ENCODE assay signal across 8 mouse cellular contexts in genomic region chr2:158667671-158668432, GRCm38 (mm10). TPM values are rescaled to one million over a fixed set of nuclear protein-coding genes. Genes with fewer than 3 reads are reported as not detected.
DNase-seq lines count a peak whose midpoint lies in the region; ATAC-seq and TF ChIP-seq lines count a peak whose summit lies in the region.

No protein-coding gene starts in this region.

- peaks cover 16% of the 10 kb centered on the region for H3K4me1 ChIP-seq in heart, embryonic 11.5 days (ENCODE audit: control insufficient read depth, insufficient read depth, low read length)
- peaks cover 24% of the 10 kb centered on the region; the same call in 1 of the 2 replicates for H3K4me1 ChIP-seq in kidney, postnatal 0 days (replicated peaks; ENCODE audit: insufficient read depth, low read length)
- H3K4me1 ChIP-seq in lung, embryonic 16.5 days (replicated peaks; ENCODE audit: control insufficient read depth, insufficient read depth, low read length): peaks cover 19% of the 10 kb centered on the region

- H3K36me3 ChIP-seq in heart, embryonic 11.5 days (ENCODE audit: control insufficient read depth, insufficient read depth, low read length): no peaks in the 10 kb centered on the region
- no peaks in the 10 kb centered on the region for H3K36me3 ChIP-seq in kidney, postnatal 0 days (ENCODE audit: insufficient read depth, low read length)
- H3K36me3 ChIP-seq in lung, embryonic 16.5 days (ENCODE audit: control insufficient read depth, insufficient read depth, low read length): no peaks in the 10 kb centered on the region

- under 1% methylated on average over 54 of the region's 54 CpGs for WGBS in heart, embryonic 11.5 days (ENCODE audit: insufficient replicate concordance)
- under 1% methylated on average over 54 of the region's 54 CpGs for WGBS in kidney, postnatal 0 days
- WGBS in lung, embryonic 16.5 days: under 1% methylated on average over 54 of the region's 54 CpGs

- intact Hi-C loops in left cerebral cortex, adult 2 months (cut with DNase I): loop anchor here (1.0 to 2.0 kb wide), 2 partner anchors 25 to 77 kb away; no protein-coding TSS in a partner anchor

- H3K9ac ChIP-seq in heart, embryonic 11.5 days (ENCODE audit: low read depth, low read length): peak overlapping the region; percentile 68
- H3K9ac ChIP-seq in kidney, postnatal 0 days (ENCODE audit: low read depth, low read length): peak overlapping the region; percentile 59
- H3K9ac ChIP-seq in lung, embryonic 16.5 days (ENCODE audit: low read length): peak overlapping the region; percentile 64

- peak; percentile 52 for TF ChIP-seq CTCF in left cerebral cortex, adult 2 months (IDR thresholded peaks at IDR 0.05)
- peak; percentile 43 for TF ChIP-seq CTCF in kidney, postnatal 0 days (IDR thresholded peaks at IDR 0.05; ENCODE audit: low read depth)

- peak; percentile 66 to 71 for DNase-seq in left cerebral cortex, adult 2 months (ENCODE audit: extremely low spot score in 1 of 2, low spot score in 2 of 2)
- no peak for DNase-seq in left cerebral cortex, adult 11 months (ENCODE audit: low spot score)
- peak; percentile 8 to 9 for DNase-seq in cerebellum, postnatal 36 days
- peak; percentile 31 for DNase-seq in kidney, postnatal 0 days (ENCODE audit: low spot score)
- DNase-seq in right cerebral cortex, postnatal 4 days: peak; percentile 68

- no peaks in the 10 kb centered on the region for H3K9me3 ChIP-seq in heart, embryonic 11.5 days (replicated peaks; ENCODE audit: control insufficient read depth, low read length)
- H3K9me3 ChIP-seq in kidney, postnatal 0 days (replicated peaks; ENCODE audit: low read length): no peaks in the 10 kb centered on the region
- H3K9me3 ChIP-seq in lung, embryonic 16.5 days (ENCODE audit: control insufficient read depth, low read length): no peaks in the 10 kb centered on the region

- H3K27me3 ChIP-seq in heart, embryonic 11.5 days (ENCODE audit: control insufficient read depth, insufficient read depth, low read length): peaks cover 35% of the 10 kb centered on the region
- 0 out of 2 replicates have a peak, but pooled peaks cover 5% of the 10 kb centered on the region for H3K27me3 ChIP-seq in kidney, postnatal 0 days (ENCODE audit: insufficient read depth, low read length)
- H3K27me3 ChIP-seq in lung, embryonic 16.5 days (ENCODE audit: control insufficient read depth, insufficient read depth, low read depth, low read length): peaks cover 30% of the 10 kb centered on the region

- peak overlapping the region; percentile 90 for H3K27ac ChIP-seq in left cerebral cortex, adult 2 months
- H3K27ac ChIP-seq in heart, embryonic 11.5 days (ENCODE audit: low read depth, low read length): no peak overlapping the region
- peak overlapping the region; percentile 66 for H3K27ac ChIP-seq in kidney, postnatal 0 days
- peak overlapping the region; percentile 30; the same call in 1 of the 2 replicates for H3K27ac ChIP-seq in lung, embryonic 16.5 days (ENCODE audit: low read length)

- H3K4me3 ChIP-seq in left cerebral cortex, adult 2 months: peak overlapping the region; percentile 95
- peak overlapping the region; percentile 56 for H3K4me3 ChIP-seq in heart, embryonic 11.5 days (ENCODE audit: low read depth, low read length)
- H3K4me3 ChIP-seq in kidney, postnatal 0 days (replicated peaks; ENCODE audit: low read depth, low read length): peak overlapping the region; percentile 57
- H3K4me3 ChIP-seq in lung, embryonic 16.5 days (ENCODE audit: low read length): peak overlapping the region; percentile 57

- 0 out of 2 replicates have a peak, but pooled peaks have one; percentile 36 for ATAC-seq in heart, embryonic 11.5 days (replicated peaks; ENCODE audit: insufficient number of reproducible peaks, low FRiP score, low TSS enrichment)
- no peak; the same call in 1 of the 2 replicates for ATAC-seq in kidney, postnatal 0 days (replicated peaks; ENCODE audit: low FRiP score, low read depth)
- peak; percentile 18 for ATAC-seq in lung, embryonic 16.5 days (ENCODE audit: low read depth)
- no peak for ATAC-seq in erythroblast, adult 5-6 weeks (replicated peaks; ENCODE audit: low FRiP score, poor library complexity, severe bottlenecking)

- H3K4me2 ChIP-seq in heart, embryonic 11.5 days: peak overlapping the region; percentile 83
- peak overlapping the region; percentile 89 for H3K4me2 ChIP-seq in kidney, postnatal 0 days (ENCODE audit: low read length)
- peak overlapping the region; percentile 84 for H3K4me2 ChIP-seq in lung, embryonic 16.5 days (ENCODE audit: low read depth, low read length)

RNA-seq across cellular contexts. Expression of gene Ppp1r16b, which starts 2.7 kb away (rescaled TPM):
- 100 to 1,000 TPM; 135 to 138 TPM for total RNA-seq in left cerebral cortex, adult 2 months (2021)
- 4.5 TPM in 2 replicates for polyA plus RNA-seq in heart, embryonic 11.5 days (2014; fragmentation: Nextera tagmentation; extraction: Ambion mirVana)
- 10.1 TPM in 2 replicates for polyA plus RNA-seq in kidney, postnatal 0 days (2015; fragmentation: Nextera tagmentation; extraction: Ambion mirVana)
- 22.5 and 24.4 TPM in 2 replicates for polyA plus RNA-seq in lung, embryonic 16.5 days (2015; fragmentation: Nextera tagmentation; extraction: Ambion mirVana)
- total RNA-seq in erythroblast, adult 5-6 weeks (2015; ENCODE audit: low replicate concordance): not detected in 2 replicates
- 0.14 TPM in 1 of 2 replicates, not detected in the other for total RNA-seq in erythroblast, adult 5-6 weeks (2017; ENCODE audit: low replicate concordance)

RNA-seq across cellular contexts. Expression of gene Actr5, which starts 43.2 kb away (rescaled TPM):
- total RNA-seq in left cerebral cortex, adult 2 months (2021): 10 to 100 TPM; 11.0 to 12.4 TPM
- 8.7 and 8.8 TPM in 2 replicates for polyA plus RNA-seq in heart, embryonic 11.5 days (2014; fragmentation: Nextera tagmentation; extraction: Ambion mirVana)
- polyA plus RNA-seq in kidney, postnatal 0 days (2015; fragmentation: Nextera tagmentation; extraction: Ambion mirVana): 7.1 and 9.1 TPM in 2 replicates
- polyA plus RNA-seq in lung, embryonic 16.5 days (2015; fragmentation: Nextera tagmentation; extraction: Ambion mirVana): 4.9 and 7.2 TPM in 2 replicates
- total RNA-seq in erythroblast, adult 5-6 weeks (2015; ENCODE audit: low replicate concordance): 3.1 and 6.5 TPM in 2 replicates
- 4.0 and 7.4 TPM in 2 replicates for total RNA-seq in erythroblast, adult 5-6 weeks (2017; ENCODE audit: low replicate concordance)

RNA-seq across cellular contexts. Expression of gene Slc32a1, which starts 57.3 kb away (rescaled TPM):
- 10 to 100 TPM; 83.5 to 97.2 TPM for total RNA-seq in left cerebral cortex, adult 2 months (2021)
- polyA plus RNA-seq in heart, embryonic 11.5 days (2014; fragmentation: Nextera tagmentation; extraction: Ambion mirVana): 0.07 and 0.10 TPM in 2 replicates
- polyA plus RNA-seq in kidney, postnatal 0 days (2015; fragmentation: Nextera tagmentation; extraction: Ambion mirVana): not detected in 2 replicates
- polyA plus RNA-seq in lung, embryonic 16.5 days (2015; fragmentation: Nextera tagmentation; extraction: Ambion mirVana): not detected in 2 replicates
- total RNA-seq in erythroblast, adult 5-6 weeks (2015; ENCODE audit: low replicate concordance): not detected in 2 replicates
- not detected in 2 replicates for total RNA-seq in erythroblast, adult 5-6 weeks (2017; ENCODE audit: low replicate concordance)

Comparison
In these comparisons a context has a peak if more than half of its experiments do, and no peak if none do; other contexts are left out.
1. ATAC-seq: peak in heart, embryonic 11.5 days (single experiment) and lung, embryonic 16.5 days (single experiment); none in kidney, postnatal 0 days (single experiment) and erythroblast, adult 5-6 weeks (single experiment).
2. Peak in every context shown above with its lines, with median percentiles within 50 percentile points of each other: H3K4me3 ChIP-seq, H3K4me2 ChIP-seq and H3K9ac ChIP-seq.